Mouse (Mus musculus) monocyte, adult 59 days (primary cell): ENCODE measurements around the gene Riox2. TPM values are rescaled to one million over a fixed set of nuclear protein-coding genes. Genes with fewer than 3 reads are reported as not detected.

ENCODE experiments used
- total RNA-seq, 2 experiments: library from RNA; stranded (reverse); gene quantifications; one replicate each; pipeline ENCODE4 v1.2.4; 2023

The Riox2 gene
- 10 to 100 TPM; 19.5 to 22.6 TPM for total RNA-seq

GRCm38 (mm10) chr16:59471637-59472278 is at the start of gene Riox2:
TSS of gene Riox2 (plus strand) at chr16:59471775.

Other genes starting within 250 kb of the Riox2 start
- not detected for gene Olfr201, start 199.1 kb upstream of the Riox2 start, total RNA-seq
- not detected for gene Olfr202, start 185.0 kb upstream of the Riox2 start, total RNA-seq
- not detected for gene Olfr203, start 172.9 kb upstream of the Riox2 start, total RNA-seq
- gene Olfr204, start 153.5 kb upstream of the Riox2 start, total RNA-seq, result not detected
- gene Olfr205, start 140.6 kb upstream of the Riox2 start, total RNA-seq, result not detected
- not detected for gene Olfr206, start 122.5 kb upstream of the Riox2 start, total RNA-seq
- gene Olfr209, start 107.8 kb upstream of the Riox2 start, total RNA-seq, result not detected
- not detected for gene Gabrr3, start 64.4 kb upstream of the Riox2 start, total RNA-seq
- gene Crybg3, start 129.2 kb downstream of the Riox2 start, total RNA-seq, result 10 to 100 TPM; 37.5 to 40.8 TPM
- gene Arl6, start 167.6 kb downstream of the Riox2 start, total RNA-seq, result 1 to 10 TPM; 1.9 to 2.2 TPM